Mouse (Mus musculus) fat pad, adult 2 months (tissue): Measurements from ENCODE around the gene Wdr44.
"Not testable (repeated sequence)": the region's sequence is repeated elsewhere in the genome, so short reads cannot be mapped to it uniquely, and the experiment has no call there.

ENCODE experiments used
- DNase-seq: peaks from one replicate; pipeline ENCODE4 v3.0.0-alpha.2; 2011; ENCODE audit warnings: low read depth, low spot score; ENCODE audit errors: extremely low read depth

Gene Wdr44

GRCm38 (mm10) chrX:23692722-23693442 is at the start of gene Wdr44:
TSS of gene Wdr44 (plus strand) at chrX:23693051.
- peak; percentile 43 for DNase-seq

- DNase-seq, result no peak
These were observed 44.5 kb upstream of the Wdr44 start for GRCm38 (mm10) chrX:23648371-23648770.

- no peak for DNase-seq
These were observed 30.6 kb upstream of the Wdr44 start for GRCm38 (mm10) chrX:23662216-23662615.

GRCm38 (mm10) chrX:23673193-23673592 is 19.7 kb upstream of the Wdr44 start:
- no peak for DNase-seq

GRCm38 (mm10) chrX:23675450-23675849 is 17.4 kb upstream of the Wdr44 start:
- no peak for DNase-seq

GRCm38 (mm10) chrX:23676583-23676982 is 16.3 kb upstream of the Wdr44 start:
- DNase-seq, result no peak

GRCm38 (mm10) chrX:23677511-23677910 is 15.3 kb upstream of the Wdr44 start:
- no peak for DNase-seq

GRCm38 (mm10) chrX:23692336-23692721 is 522 bp upstream of the Wdr44 start:
- DNase-seq, result no peak

- no peak for DNase-seq
These were observed 871 bp downstream of the Wdr44 start for GRCm38 (mm10) chrX:23693443-23694400.

- no peak for DNase-seq
These were observed 1.7 kb downstream of the Wdr44 start for GRCm38 (mm10) chrX:23694588-23694987.

GRCm38 (mm10) chrX:23695109-23695508 is 2.3 kb downstream of the Wdr44 start:
- no peak for DNase-seq

- no peak for DNase-seq
These were observed 4.5 kb downstream of the Wdr44 start for GRCm38 (mm10) chrX:23697346-23697745.

GRCm38 (mm10) chrX:23699023-23699422 is 6.2 kb downstream of the Wdr44 start:
- no peak for DNase-seq

- no peak for DNase-seq
These were observed 24.4 kb downstream of the Wdr44 start for GRCm38 (mm10) chrX:23717247-23717646.

- no peak for DNase-seq
These were observed 34.6 kb downstream of the Wdr44 start for GRCm38 (mm10) chrX:23727463-23727862.

- DNase-seq, result peak; percentile 39
These were observed 61.8 kb downstream of the Wdr44 start for GRCm38 (mm10) chrX:23754671-23755070.

GRCm38 (mm10) chrX:23767849-23768248 is 75.0 kb downstream of the Wdr44 start:
- no peak for DNase-seq

GRCm38 (mm10) chrX:23807125-23807524 is 114.3 kb downstream of the Wdr44 start:
- no peak for DNase-seq

GRCm38 (mm10) chrX:23810365-23810764 is 117.5 kb downstream of the Wdr44 start:
- no peak for DNase-seq

GRCm38 (mm10) chrX:23813287-23813686 is 120.4 kb downstream of the Wdr44 start:
- not testable (repeated sequence) for DNase-seq

- DNase-seq, result not testable (repeated sequence)
These were observed 130.0 kb downstream of the Wdr44 start for GRCm38 (mm10) chrX:23822885-23823284.
